Mouse (Mus musculus): ENCODE measurements around the gene Lao1. TPM values are rescaled to one million over a fixed set of nuclear protein-coding genes. Genes with fewer than 3 reads are reported as not detected.
"Not testable (repeated sequence)": the region's sequence is repeated elsewhere in the genome, so short reads cannot be mapped to it uniquely, and the experiment has no call there.

Gene Lao1
- polyA plus RNA-seq (2012; ENCODE audit: insufficient read depth, low replicate concordance), result not detected in 2 replicates

DNA sequence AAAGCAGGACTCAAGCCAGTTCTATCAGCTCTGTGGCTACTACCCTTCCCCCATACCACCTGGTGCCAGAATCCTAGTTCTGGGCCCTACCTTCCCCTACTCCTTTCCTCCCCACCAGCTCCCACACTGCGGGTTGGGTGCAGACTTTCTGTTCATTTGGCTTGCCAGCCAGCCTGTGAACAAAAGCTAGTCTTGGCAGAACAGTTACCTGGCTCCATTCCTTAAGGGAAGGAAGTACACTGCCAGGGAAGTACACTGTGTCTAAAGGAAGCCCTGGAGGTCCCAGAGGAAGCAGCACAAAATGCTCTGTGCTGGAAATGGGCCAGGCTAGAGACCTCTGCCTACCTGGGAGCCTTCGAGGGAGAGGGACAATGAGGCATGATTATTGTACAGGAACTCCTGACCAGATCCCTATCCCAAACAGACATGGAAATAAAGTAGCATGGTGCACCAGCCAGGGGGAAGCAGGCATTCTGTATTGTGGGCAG lies at the start of gene Lao1:
Gene Lao1, plus strand, starts transcription at position 438 of the 488 bp plus-strand sequence.
- TF ChIP-seq FLI1 (IDR thresholded peaks at IDR 0.05; ENCODE audit: low read length) (no peak), GATA1 (IDR thresholded peaks at IDR 0.05; ENCODE audit: borderline replicate concordance, low read length) (no peak)
- H3K27me3 ChIP-seq (replicated peaks), result peaks cover 30% of the 10 kb centered on the region
- H3K4me3 ChIP-seq (replicated peaks), result no peak within 1 kb of the TSS
- H3K9me3 ChIP-seq, result no peaks in the 10 kb centered on the region
- no peaks in the 10 kb centered on the region for H3K36me3 ChIP-seq (replicated peaks; ENCODE audit: low read length)
- no peaks in the 10 kb centered on the region for H3K4me1 ChIP-seq

DNA sequence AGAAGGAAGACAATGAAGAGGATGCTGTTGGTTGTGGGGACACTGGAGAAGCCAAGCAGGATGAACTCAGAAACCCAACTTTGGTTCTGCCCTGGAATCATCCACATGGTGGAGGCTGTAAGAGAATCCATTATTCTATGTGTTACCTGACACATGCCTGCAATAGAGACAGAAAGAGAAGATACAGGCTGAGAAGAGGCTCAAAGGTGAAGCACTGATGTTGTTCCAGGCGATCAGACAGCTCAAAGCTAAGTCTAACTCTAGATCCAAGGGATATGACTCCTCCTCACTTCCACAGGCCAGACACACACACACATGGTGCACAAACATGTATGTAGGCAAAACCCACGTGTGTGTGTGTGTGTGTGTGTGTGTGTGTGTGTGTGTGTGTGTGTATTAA lies 44.0 kb upstream of the Lao1 start, which contains the start of gene Olfr1329:
Gene Olfr1329, minus strand, starts transcription at position 101 of the 400 bp plus-strand sequence.
- H3K27me3 ChIP-seq (replicated peaks); H3K36me3 ChIP-seq (replicated peaks; ENCODE audit: low read length); H3K4me3 ChIP-seq (replicated peaks); H3K9me3 ChIP-seq; H3K4me1 ChIP-seq: not testable (repeated sequence)

DNA sequence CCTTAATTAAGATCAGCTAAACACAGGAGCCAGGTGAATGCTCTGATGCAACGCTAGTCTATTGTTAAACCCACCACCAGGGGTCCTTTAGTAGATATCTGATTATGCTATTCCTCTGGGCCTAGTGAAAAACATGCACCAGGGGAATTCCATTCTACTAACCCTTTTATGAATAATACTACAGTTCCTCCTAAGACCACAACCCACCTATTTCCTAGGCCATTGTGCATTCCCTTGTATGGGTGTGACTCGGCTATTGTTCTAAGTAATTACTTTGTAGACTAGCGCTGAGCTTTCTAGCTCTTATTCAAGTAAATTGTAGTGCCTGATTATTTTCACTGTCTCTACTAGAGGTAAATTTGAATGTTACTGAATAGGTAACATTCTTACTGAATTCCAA lies 30.1 kb upstream of the Lao1 start:
- not testable (repeated sequence) for H3K4me1 ChIP-seq; H3K4me3 ChIP-seq (replicated peaks); H3K27me3 ChIP-seq (replicated peaks); H3K36me3 ChIP-seq (replicated peaks; ENCODE audit: low read length); H3K9me3 ChIP-seq

DNA sequence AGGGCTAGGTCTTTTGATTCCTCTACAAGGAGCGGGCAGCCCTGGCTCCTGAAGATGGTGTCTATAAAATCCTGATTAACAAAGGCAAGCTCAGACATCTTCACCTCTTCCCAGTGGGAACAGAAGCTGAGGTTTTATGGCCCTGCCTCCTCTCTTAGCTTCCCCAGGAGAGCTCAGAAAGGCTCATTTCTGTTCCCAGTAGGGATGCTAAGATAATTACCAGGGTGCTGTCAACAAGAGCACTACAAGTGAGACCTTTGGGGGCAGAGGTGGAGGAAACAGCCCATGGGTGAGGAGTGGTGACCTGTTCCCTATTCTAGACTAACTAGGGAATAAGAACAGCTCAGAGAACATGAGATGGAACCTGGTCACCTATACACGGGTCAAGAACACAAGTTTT lies 22.9 kb upstream of the Lao1 start, which contains the start of gene Olfr1328:
Gene Olfr1328, minus strand, starts transcription at position 101 of the 400 bp plus-strand sequence.
- H3K9me3 ChIP-seq, result no peaks in the 10 kb centered on the region
- peaks cover 10% of the 10 kb centered on the region for H3K27me3 ChIP-seq (replicated peaks)
- TF ChIP-seq FLI1 (IDR thresholded peaks at IDR 0.05; ENCODE audit: low read length) (no peak), GATA1 (IDR thresholded peaks at IDR 0.05; ENCODE audit: borderline replicate concordance, low read length) (no peak)
- H3K36me3 ChIP-seq (replicated peaks; ENCODE audit: low read length), result no peaks in the 10 kb centered on the region
- H3K4me1 ChIP-seq, result no peaks in the 10 kb centered on the region
- no peak within 1 kb of the TSS for H3K4me3 ChIP-seq (replicated peaks)

DNA sequence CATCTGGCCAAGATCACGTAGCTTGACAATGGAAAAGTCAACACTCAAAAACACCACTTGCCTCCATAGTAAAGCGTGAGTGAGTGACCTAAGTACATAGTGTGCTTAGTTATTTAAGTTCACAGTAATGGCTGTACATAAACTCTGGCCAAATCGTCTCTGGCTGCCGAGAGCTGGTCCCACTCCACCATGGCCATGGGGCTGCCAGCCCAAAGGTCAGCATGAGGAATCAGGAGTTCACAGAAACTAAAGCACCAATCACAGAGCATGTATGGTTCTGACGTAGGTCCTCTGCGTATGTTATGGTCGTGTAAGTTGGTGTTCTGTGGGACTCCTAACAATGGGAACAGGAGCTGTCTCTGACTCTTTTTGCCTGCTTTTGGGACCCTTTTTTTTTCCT lies 2.6 kb upstream of the Lao1 start:
- H3K36me3 ChIP-seq (replicated peaks; ENCODE audit: low read length), result no peaks in the 10 kb centered on the region
- no peaks in the 10 kb centered on the region for H3K4me1 ChIP-seq
- no peaks in the 10 kb centered on the region for H3K9me3 ChIP-seq
- H3K4me3 ChIP-seq (replicated peaks), result no peak overlapping the region
- TF ChIP-seq GATA1 (IDR thresholded peaks at IDR 0.05; ENCODE audit: borderline replicate concordance, low read length) (no peak), FLI1 (IDR thresholded peaks at IDR 0.05; ENCODE audit: low read length) (no peak)
- peaks cover 36% of the 10 kb centered on the region for H3K27me3 ChIP-seq (replicated peaks)

DNA sequence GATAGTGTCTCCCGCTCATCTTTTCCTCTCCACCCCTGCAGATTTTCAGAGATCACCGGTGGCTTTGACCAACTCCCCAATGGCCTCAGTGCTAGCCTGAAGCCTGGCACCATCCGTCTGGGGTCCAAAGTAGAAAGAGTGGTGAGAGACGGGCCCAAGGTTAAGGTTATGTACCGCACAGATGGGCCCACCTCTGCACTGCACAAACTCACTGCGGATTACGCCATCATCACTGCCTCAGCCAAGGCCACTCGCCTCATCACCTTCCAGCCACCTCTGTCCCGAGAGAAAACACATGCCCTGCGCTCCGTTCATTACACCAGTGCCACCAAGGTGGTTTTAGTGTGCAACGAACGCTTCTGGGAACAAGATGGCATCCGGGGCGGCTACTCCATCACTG lies 6.3 kb downstream of the Lao1 start:
- no peaks in the 10 kb centered on the region for H3K4me1 ChIP-seq
- no peaks in the 10 kb centered on the region for H3K36me3 ChIP-seq (replicated peaks; ENCODE audit: low read length)
- TF ChIP-seq GATA1 (IDR thresholded peaks at IDR 0.05; ENCODE audit: borderline replicate concordance, low read length) (no peak), FLI1 (IDR thresholded peaks at IDR 0.05; ENCODE audit: low read length) (no peak)
- H3K9me3 ChIP-seq, result no peaks in the 10 kb centered on the region
- peaks cover 25% of the 10 kb centered on the region for H3K27me3 ChIP-seq (replicated peaks)
- H3K4me3 ChIP-seq (replicated peaks), result no peak overlapping the region

DNA sequence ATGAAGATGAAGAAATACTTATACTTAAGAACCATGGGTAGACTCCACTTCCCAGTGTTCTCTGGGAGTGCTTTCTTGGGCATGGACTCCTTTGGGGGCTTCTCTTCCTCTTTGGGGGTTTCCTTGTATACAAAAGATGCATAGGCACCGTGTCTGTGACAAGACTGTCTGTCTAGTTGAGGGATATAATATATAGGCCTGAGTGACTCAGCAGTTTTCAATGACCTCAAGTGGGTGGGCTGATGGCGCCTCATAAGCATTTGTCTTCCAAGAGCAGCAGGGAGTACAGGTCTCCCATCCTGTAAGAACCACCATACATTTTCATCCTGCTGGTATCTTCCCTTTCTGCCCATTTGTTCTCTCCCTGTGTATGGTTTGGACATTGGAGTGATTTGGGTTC lies 11.9 kb downstream of the Lao1 start:
- Histone ChIP-seq H3K36me3 (replicated peaks; ENCODE audit: low read length) (no peaks in the 10 kb centered on the region), H3K4me1 (no peaks in the 10 kb centered on the region), H3K9me3 (peaks cover 3% of the 10 kb centered on the region; the same call in 1 of the 2 replicates), H3K27me3 (replicated peaks) (peaks cover 21% of the 10 kb centered on the region), H3K4me3 (replicated peaks) (no peak overlapping the region)
- TF ChIP-seq GATA1 (IDR thresholded peaks at IDR 0.05; ENCODE audit: borderline replicate concordance, low read length) (no peak), FLI1 (IDR thresholded peaks at IDR 0.05; ENCODE audit: low read length) (no peak)

DNA sequence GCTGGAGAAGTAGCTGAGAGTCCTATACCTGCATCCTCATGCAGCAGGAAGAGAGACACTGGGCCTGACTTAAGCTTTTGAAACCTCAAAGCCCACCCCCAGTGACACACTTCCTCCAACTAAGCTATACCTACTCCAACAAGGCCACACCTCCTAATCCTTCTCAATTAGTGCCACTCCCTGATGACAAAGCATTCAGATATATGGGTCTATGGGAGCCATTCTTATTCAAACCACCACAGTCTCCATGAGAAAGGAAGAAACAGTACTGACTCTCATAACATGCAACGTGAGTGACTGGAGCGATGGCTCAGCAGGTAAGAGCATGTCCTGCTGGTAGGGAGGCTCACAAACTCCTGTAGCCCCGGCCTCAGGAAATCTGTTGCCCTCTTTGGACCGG lies 23.9 kb downstream of the Lao1 start:
- Histone ChIP-seq H3K36me3 (replicated peaks; ENCODE audit: low read length) (no peaks in the 10 kb centered on the region), H3K27me3 (replicated peaks) (peaks cover 39% of the 10 kb centered on the region), H3K9me3 (peaks cover 15% of the 10 kb centered on the region), H3K4me3 (replicated peaks) (no peak overlapping the region), H3K4me1 (peaks cover 3% of the 10 kb centered on the region; the same call in 1 of the 2 replicates)
- TF ChIP-seq GATA1 (IDR thresholded peaks at IDR 0.05; ENCODE audit: borderline replicate concordance, low read length) (no peak), FLI1 (IDR thresholded peaks at IDR 0.05; ENCODE audit: low read length) (no peak)

DNA sequence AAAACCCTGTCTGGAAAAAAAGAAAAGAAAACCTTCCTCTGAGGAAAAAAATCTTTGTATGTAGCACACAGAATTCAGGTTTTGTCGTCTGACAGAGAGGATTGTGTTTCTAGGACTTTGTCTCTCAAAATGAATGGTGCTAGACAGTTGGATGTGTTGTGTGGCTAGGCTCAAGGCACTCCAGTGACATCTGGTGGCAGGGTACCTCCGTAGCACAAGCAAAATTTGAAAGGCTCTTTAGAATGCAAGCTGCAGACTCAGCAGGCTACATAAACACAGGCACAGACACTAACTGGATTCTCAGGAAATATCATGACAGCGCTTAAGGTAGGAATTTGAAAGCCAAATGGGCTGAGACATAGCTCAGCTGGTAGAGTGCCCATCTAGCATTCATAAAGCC lies 27.2 kb downstream of the Lao1 start:
- H3K36me3 ChIP-seq (replicated peaks; ENCODE audit: low read length), result no peaks in the 10 kb centered on the region
- TF ChIP-seq GATA1 (IDR thresholded peaks at IDR 0.05; ENCODE audit: borderline replicate concordance, low read length) (no peak), FLI1 (IDR thresholded peaks at IDR 0.05; ENCODE audit: low read length) (no peak)

DNA sequence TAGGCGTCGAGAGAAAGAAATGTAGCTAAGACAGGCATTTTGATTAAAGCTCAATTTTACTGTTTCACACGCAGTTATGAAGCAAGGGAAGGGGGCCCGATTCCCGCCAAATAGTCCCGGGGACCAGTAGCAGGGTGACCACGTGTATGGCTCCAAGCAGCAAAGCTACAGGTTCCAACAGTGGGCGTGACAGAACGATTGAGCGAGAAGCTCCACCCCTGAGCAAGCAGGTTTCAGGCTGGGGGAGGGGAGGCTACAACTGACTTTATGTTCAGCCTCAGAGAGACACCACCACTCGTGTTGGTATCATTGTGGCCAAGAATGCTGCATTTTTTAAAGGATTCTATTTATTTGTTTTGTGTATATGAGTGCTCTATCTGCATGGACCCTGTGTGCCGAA lies 28.0 kb downstream of the Lao1 start:
- Histone ChIP-seq H3K36me3 (replicated peaks; ENCODE audit: low read length) (no peaks in the 10 kb centered on the region), H3K9me3 (peaks cover 26% of the 10 kb centered on the region), H3K27me3 (replicated peaks) (peaks cover 14% of the 10 kb centered on the region), H3K4me1 (peaks cover 8% of the 10 kb centered on the region), H3K4me3 (replicated peaks) (no peak overlapping the region)
- TF ChIP-seq GATA1 (IDR thresholded peaks at IDR 0.05; ENCODE audit: borderline replicate concordance, low read length), result no peak
- TF ChIP-seq FLI1 (IDR thresholded peaks at IDR 0.05; ENCODE audit: low read length), result no peak

More for the DNA sequence above, 27.2 kb downstream of the Lao1 start:
- Histone ChIP-seq H3K9me3 (peaks cover 20% of the 10 kb centered on the region), H3K4me1 (peaks cover 8% of the 10 kb centered on the region), H3K27me3 (replicated peaks) (peaks cover 20% of the 10 kb centered on the region), H3K4me3 (replicated peaks) (no peak overlapping the region)

DNA sequence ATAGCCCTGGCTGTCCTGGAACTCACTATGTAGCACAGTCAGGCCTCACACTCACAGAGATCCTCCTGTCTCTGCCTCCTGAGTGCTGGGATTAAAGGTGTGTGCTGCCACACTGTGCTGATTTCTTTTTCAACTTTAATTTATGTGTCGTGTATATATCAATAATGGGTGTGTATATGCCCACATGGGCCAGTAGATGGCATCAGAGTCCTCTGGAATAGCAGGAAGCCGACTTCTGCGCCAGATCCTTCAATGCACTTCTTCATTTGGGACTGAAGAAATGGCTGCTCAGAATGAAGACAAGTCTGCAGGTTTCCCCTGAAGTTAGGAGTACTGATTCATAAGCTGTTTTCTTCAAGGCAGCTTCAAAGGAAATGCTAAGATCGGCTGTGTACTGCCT lies 30.4 kb downstream of the Lao1 start:
- TF ChIP-seq GATA1 (IDR thresholded peaks at IDR 0.05; ENCODE audit: borderline replicate concordance, low read length), result no peak
- H3K27me3 ChIP-seq (replicated peaks), result peaks cover 8% of the 10 kb centered on the region
- H3K36me3 ChIP-seq (replicated peaks; ENCODE audit: low read length), result no peaks in the 10 kb centered on the region
- H3K4me1 ChIP-seq, result peaks cover 8% of the 10 kb centered on the region
- peaks cover 28% of the 10 kb centered on the region for H3K9me3 ChIP-seq
- H3K4me3 ChIP-seq (replicated peaks), result no peak overlapping the region

Data from megakaryocyte, embryonic 14.5 days (primary cell).